In genomic region chr14:105259035-105259880, GRCm38 (mm10) we compare ENCODE assay signal across 8 mouse cellular contexts. TPM values are rescaled to one million over a fixed set of nuclear protein-coding genes. Genes with fewer than 3 reads are reported as not detected.
DNase-seq lines count a peak whose midpoint lies in the region; ATAC-seq and TF ChIP-seq lines count a peak whose summit lies in the region.

No protein-coding gene starts in this region.

- H3K4me2 ChIP-seq in neural tube, embryonic 11.5 days (ENCODE audit: low read depth), result peak overlapping the region; percentile 81
- peak overlapping the region; percentile 69 for H3K4me2 ChIP-seq in intestine, embryonic 15.5 days (replicated peaks)
- peak overlapping the region; percentile 95 for H3K4me2 ChIP-seq in liver, embryonic 12.5 days
- H3K4me2 ChIP-seq in myocyte (ENCODE audit: low read depth), result peak overlapping the region; percentile 77

- no peaks in the 10 kb centered on the region for H3K36me3 ChIP-seq in neural tube, embryonic 11.5 days (ENCODE audit: control insufficient read depth, insufficient read depth, low read length)
- H3K36me3 ChIP-seq in intestine, embryonic 15.5 days, result no peaks in the 10 kb centered on the region
- H3K36me3 ChIP-seq in liver, embryonic 12.5 days, result no peaks in the 10 kb centered on the region
- no peaks in the 10 kb centered on the region for H3K36me3 ChIP-seq in myocyte (ENCODE audit: control insufficient read depth, insufficient read depth)

- H3K4me1 ChIP-seq in neural tube, embryonic 11.5 days (ENCODE audit: control insufficient read depth, insufficient read depth, low read length), result no peaks in the 10 kb centered on the region
- H3K4me1 ChIP-seq in cerebellum, adult 2 months (ENCODE audit: control insufficient read depth, insufficient read depth, low read length), result no peaks in the 10 kb centered on the region
- H3K4me1 ChIP-seq in intestine, embryonic 15.5 days (replicated peaks), result no peaks in the 10 kb centered on the region
- H3K4me1 ChIP-seq in liver, embryonic 12.5 days, result peaks cover 17% of the 10 kb centered on the region

- 13% methylated on average over 29 of the region's 34 CpGs for WGBS in neural tube, embryonic 11.5 days
- WGBS in cerebellum, adult 2 months, result 5% methylated on average over 30 of the region's 34 CpGs
- 4% methylated on average over 28 of the region's 34 CpGs for WGBS in intestine, embryonic 15.5 days
- 15% methylated on average over 25 of the region's 34 CpGs for WGBS in liver, embryonic 12.5 days (ENCODE audit: insufficient replicate concordance)

- peak overlapping the region; percentile 91 for H3K4me3 ChIP-seq in neural tube, embryonic 11.5 days (ENCODE audit: low read depth, low read length)
- peak overlapping the region; percentile 96 for H3K4me3 ChIP-seq in cerebellum, adult 2 months (replicated peaks; ENCODE audit: insufficient read depth, low read depth, low read length)
- peak overlapping the region; percentile 86 for H3K4me3 ChIP-seq in intestine, embryonic 15.5 days (replicated peaks)
- peak overlapping the region; percentile 77 for H3K4me3 ChIP-seq in liver, embryonic 12.5 days
- H3K4me3 ChIP-seq in myocyte, result peak overlapping the region; percentile 53

- TF ChIP-seq CTCF in cerebellum, adult 2 months (IDR thresholded peaks at IDR 0.05; ENCODE audit: borderline replicate concordance, insufficient read depth, low read depth, low read length), result no peak

- H3K27me3 ChIP-seq in neural tube, embryonic 11.5 days (ENCODE audit: control insufficient read depth, insufficient read depth, low read length), result no peaks in the 10 kb centered on the region
- H3K27me3 ChIP-seq in cerebellum, adult 2 months (ENCODE audit: control insufficient read depth, insufficient read depth, low read length), result no peaks in the 10 kb centered on the region
- no peaks in the 10 kb centered on the region for H3K27me3 ChIP-seq in intestine, embryonic 15.5 days (replicated peaks)
- H3K27me3 ChIP-seq in liver, embryonic 12.5 days (replicated peaks), result 0 out of 2 replicates have a peak, but pooled peaks cover 4% of the 10 kb centered on the region
- no peaks in the 10 kb centered on the region for H3K27me3 ChIP-seq in myocyte (ENCODE audit: control insufficient read depth, insufficient read depth, insufficient read length)

- peak overlapping the region; percentile 92 for H3K9ac ChIP-seq in neural tube, embryonic 11.5 days (ENCODE audit: low read length)
- H3K9ac ChIP-seq in intestine, embryonic 15.5 days, result peak overlapping the region; percentile 92
- H3K9ac ChIP-seq in liver, embryonic 12.5 days, result peak overlapping the region; percentile 85

- no peak for TF ChIP-seq POLR2A in cerebellum, adult 2 months (IDR thresholded peaks at IDR 0.05; ENCODE audit: borderline replicate concordance, insufficient read depth, low read length)
- TF ChIP-seq POLR2A in myocyte (IDR thresholded peaks at IDR 0.05; ENCODE audit: insufficient read length, low read depth), result no peak

- peaks cover 51% of the 10 kb centered on the region for H3K79me2 ChIP-seq in myocyte (ENCODE audit: control insufficient read depth, insufficient read depth)

- H3ac ChIP-seq in myocyte (ENCODE audit: control insufficient read depth, insufficient read length), result peak overlapping the region; percentile 38

- DNase-seq in neural tube, embryonic 11.5 days (ENCODE audit: low spot score), result no peak
- no peak for DNase-seq in neural tube, embryonic 10.5 days (ENCODE audit: extremely low spot score, low spot score)
- DNase-seq in cerebellum, adult 2 months, result peak; percentile 61 to 67
- DNase-seq in forelimb bud, embryonic 11.5 days (ENCODE audit: low read depth, low spot score), result peak; percentile 14
- DNase-seq in testis, postnatal 14 days (ENCODE audit: low spot score), result peak; percentile 67

- ATAC-seq in neural tube, embryonic 11.5 days (ENCODE audit: insufficient read depth, low FRiP score, low TSS enrichment), result peak; percentile 81
- peak; percentile 71 for ATAC-seq in intestine, embryonic 15.5 days
- ATAC-seq in liver, embryonic 12.5 days, result peak; percentile 69

- H3K9me3 ChIP-seq in neural tube, embryonic 11.5 days (ENCODE audit: control insufficient read depth, low read length), result no peaks in the 10 kb centered on the region
- H3K9me3 ChIP-seq in intestine, embryonic 15.5 days, result no peaks in the 10 kb centered on the region
- H3K9me3 ChIP-seq in liver, embryonic 12.5 days (replicated peaks), result no peaks in the 10 kb centered on the region

- H3K27ac ChIP-seq in neural tube, embryonic 11.5 days (ENCODE audit: low read depth, low read length), result peak overlapping the region; percentile 93
- peak overlapping the region; percentile 69 for H3K27ac ChIP-seq in cerebellum, adult 2 months (ENCODE audit: insufficient read depth, low read length)
- H3K27ac ChIP-seq in intestine, embryonic 15.5 days, result peak overlapping the region; percentile 95
- peak overlapping the region; percentile 81 for H3K27ac ChIP-seq in liver, embryonic 12.5 days

TF ChIP-seq in myocyte, 11 proteins besides CTCF, POLR2A, EP300 and RAD21:
- TF ChIP-seq SRF (IDR thresholded peaks at IDR 0.05; ENCODE audit: control insufficient read depth, insufficient read length, low read depth) (no peak), POLR2AphosphoS2 (IDR thresholded peaks at IDR 0.05; ENCODE audit: insufficient read length, low read depth) (no peak), REST (IDR thresholded peaks at IDR 0.05; ENCODE audit: insufficient read depth, insufficient read length) (no peak), CEBPB (IDR thresholded peaks at IDR 0.05; ENCODE audit: insufficient read depth, poor library complexity, severe bottlenecking) (no peak), E2F4 (IDR thresholded peaks at IDR 0.05; ENCODE audit: insufficient read depth) (no peak), TCF12 (IDR thresholded peaks at IDR 0.05; ENCODE audit: insufficient read depth, poor library complexity, severe bottlenecking) (no peak), MAX (IDR thresholded peaks at IDR 0.05; ENCODE audit: low read depth) (no peak), MYOG (IDR thresholded peaks at IDR 0.05; ENCODE audit: control insufficient read depth in 1 of 3, insufficient read depth in 1 of 3, insufficient read length in 2 of 3, low read depth in 2 of 3) (no peak), MYOD1 (IDR thresholded peaks at IDR 0.05; ENCODE audit: control insufficient read depth in 1 of 3, insufficient read length in 2 of 3, low read depth in 2 of 3) (no peak), TCF3 (IDR thresholded peaks at IDR 0.05; ENCODE audit: insufficient read length, low read depth) (no peak), USF1 (IDR thresholded peaks at IDR 0.05; ENCODE audit: low read depth) (no peak)

RNA-seq across cellular contexts. Expression of gene Ndfip2, which starts 0.9 kb away (rescaled TPM):
- polyA plus RNA-seq in neural tube, embryonic 11.5 days (2014; fragmentation: Nextera tagmentation; extraction: Ambion mirVana), result 77.5 and 79.6 TPM in 2 replicates
- 92.6 and 96.3 TPM in 2 replicates for polyA plus RNA-seq in cerebellum, adult 2 months (2012; rRNA removed)
- 101 and 107 TPM in 2 replicates for polyA plus RNA-seq in intestine, embryonic 15.5 days (2015; fragmentation: Nextera tagmentation; extraction: Ambion mirVana)
- 26.4 and 27.0 TPM in 2 replicates for polyA plus RNA-seq in liver, embryonic 12.5 days (2016; fragmentation: Nextera tagmentation; extraction: Ambion mirVana)
- polyA plus RNA-seq in myocyte (2012; fragmentation: generic; extraction: Trizol), result 26.9 TPM

Comparison
In these comparisons a context has a peak if more than half of its experiments do, and no peak if none do; other contexts are left out.
1. DNase-seq: peak in cerebellum, adult 2 months (2 of 2), forelimb bud, embryonic 11.5 days (single experiment) and testis, postnatal 14 days (single experiment); none in neural tube, embryonic 11.5 days (single experiment) and neural tube, embryonic 10.5 days (single experiment).
2. Peak in every context shown above with its lines, with median percentiles within 50 percentile points of each other: ATAC-seq, H3K27ac ChIP-seq, H3K4me2 ChIP-seq, H3K4me3 ChIP-seq and H3K9ac ChIP-seq.